Mouse (Mus musculus): ENCODE results near the gene Ubqln4. TPM values are rescaled to one million over a fixed set of nuclear protein-coding genes. Genes with fewer than 3 reads are reported as not detected.
A peak's percentile ranks its signal among the peaks of the same experiment; 100 is the strongest.

Gene Ubqln4
- polyA plus RNA-seq, 1 experiment from 2014 or later, result 37.4 TPM

DNA sequence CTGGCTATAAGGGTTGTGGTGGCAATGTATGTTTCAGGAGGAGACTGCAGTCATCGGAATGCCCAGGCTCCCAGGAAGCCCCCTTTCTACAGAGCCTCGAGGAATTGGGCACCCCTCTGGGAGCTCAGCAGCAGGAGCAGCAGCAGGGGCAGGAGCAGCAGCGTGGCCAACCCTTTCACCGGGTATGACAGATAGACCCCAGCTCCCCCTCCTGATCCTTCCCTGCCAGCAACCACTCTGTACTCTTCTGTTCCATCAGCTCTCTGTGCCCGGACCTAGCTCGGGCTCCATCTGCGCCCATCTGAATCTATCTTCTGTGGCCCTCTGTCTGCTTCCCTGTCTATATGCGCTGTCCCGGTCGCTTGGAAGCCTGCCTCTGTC lies 54.2 kb downstream of the Ubqln4 start:
- ATAC-seq (ENCODE audit: insufficient number of reproducible peaks, insufficient read depth, low FRiP score, low read depth), result no peak
- H3K27ac ChIP-seq (replicated peaks in 1 of 2; ENCODE audit: control insufficient read depth in 1 of 2, insufficient read depth in 1 of 2, low read depth in 2 of 2, low read length in 2 of 2), result no peak overlapping the region
- 22% methylated on average over 10 of the region's 10 CpGs for WGBS

DNA sequence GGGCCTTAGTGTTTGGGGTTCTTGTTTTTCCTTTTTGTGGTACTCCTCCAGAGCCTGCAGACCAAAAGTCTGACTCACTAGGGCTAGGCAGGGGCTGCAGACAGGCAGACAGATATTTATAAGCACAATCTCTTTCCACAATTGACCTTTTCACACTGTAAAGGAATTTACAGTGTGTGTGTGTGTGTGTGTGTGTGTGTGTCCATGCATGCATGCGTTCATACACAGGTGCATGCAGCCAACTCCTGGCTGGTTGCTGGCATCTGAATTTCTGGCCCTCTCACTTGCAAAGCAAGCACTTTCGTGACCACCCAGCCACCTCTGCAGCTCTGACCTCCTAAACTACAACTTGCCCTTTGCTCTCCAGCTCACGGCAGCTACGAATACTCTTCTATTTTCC lies 55.5 kb downstream of the Ubqln4 start:
- no peak for ATAC-seq (ENCODE audit: insufficient number of reproducible peaks, insufficient read depth, low FRiP score, low read depth)
- Histone ChIP-seq H3K4me3 (ENCODE audit: control insufficient read depth in 1 of 2, insufficient read depth in 1 of 2, low read depth in 1 of 2, low read length in 2 of 2) (no peak overlapping the region), H3K4me2 (ENCODE audit: low read length) (no peak overlapping the region), H3K36me3 (ENCODE audit: control insufficient read depth, insufficient read depth, low read length) (no peaks in the 10 kb centered on the region), H3K27me3 (ENCODE audit: control insufficient read depth, insufficient read depth, low read length) (0 out of 2 replicates have a peak, but pooled peaks cover 5% of the 10 kb centered on the region), H3K4me1 (ENCODE audit: control insufficient read depth in 2 of 2, insufficient read depth in 2 of 2, low read length in 2 of 2) (peaks cover 9 to 24% of the 10 kb centered on the region in 2 experiments), H3K27ac (replicated peaks in 1 of 2; ENCODE audit: control insufficient read depth in 1 of 2, insufficient read depth in 1 of 2, low read depth in 2 of 2, low read length in 2 of 2) (no peak overlapping the region), H3K9ac (ENCODE audit: low read length) (no peak overlapping the region), H3K9me3 (ENCODE audit: control insufficient read depth, low read length) (no peaks in the 10 kb centered on the region)
- 55% methylated on average over 4 of the region's 4 CpGs for WGBS

More for the DNA sequence above, 54.2 kb downstream of the Ubqln4 start:
- H3K36me3 ChIP-seq (ENCODE audit: control insufficient read depth, insufficient read depth, low read length), result no peaks in the 10 kb centered on the region
- peak overlapping the region; percentile 81 for H3K4me2 ChIP-seq (ENCODE audit: low read length)
- peak overlapping the region; percentile 68 for H3K9ac ChIP-seq (ENCODE audit: low read length)
- 0 out of 2 replicates have a peak, but pooled peaks cover 5% of the 10 kb centered on the region for H3K27me3 ChIP-seq (ENCODE audit: control insufficient read depth, insufficient read depth, low read length)
- H3K9me3 ChIP-seq (ENCODE audit: control insufficient read depth, low read length), result no peaks in the 10 kb centered on the region
- H3K4me1 ChIP-seq (ENCODE audit: control insufficient read depth in 2 of 2, insufficient read depth in 2 of 2, low read length in 2 of 2), result peaks cover 9 to 31% of the 10 kb centered on the region in 2 experiments
- H3K4me3 ChIP-seq (ENCODE audit: control insufficient read depth in 1 of 2, insufficient read depth in 1 of 2, low read depth in 1 of 2, low read length in 2 of 2), result peak overlapping the region; percentile 24 to 33

DNA sequence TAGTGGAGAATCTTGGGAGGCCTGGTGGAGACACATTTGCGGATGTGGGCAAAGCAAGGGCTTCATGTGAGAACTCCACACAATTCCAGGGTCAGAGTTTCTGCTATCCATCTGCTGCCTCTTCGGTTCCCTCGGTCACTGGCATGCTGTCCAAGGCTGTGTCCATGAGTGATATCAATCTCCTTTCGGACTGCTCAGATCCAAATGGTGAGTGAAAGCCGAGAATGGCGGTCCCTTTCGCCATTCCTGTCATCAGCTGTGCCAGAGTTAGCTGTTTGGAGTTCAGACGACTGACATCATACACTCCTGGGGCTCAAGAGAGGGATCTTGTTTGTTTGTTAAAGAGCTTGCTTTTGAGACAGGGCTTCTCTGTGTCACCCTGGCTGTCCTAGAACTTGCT lies 60.9 kb downstream of the Ubqln4 start:
- no peaks in the 10 kb centered on the region for H3K9me3 ChIP-seq (ENCODE audit: control insufficient read depth, low read length)
- H3K4me3 ChIP-seq (ENCODE audit: control insufficient read depth in 1 of 2, insufficient read depth in 1 of 2, low read depth in 1 of 2, low read length in 2 of 2), result no peak overlapping the region
- H3K9ac ChIP-seq (ENCODE audit: low read length), result no peak overlapping the region
- ATAC-seq (ENCODE audit: insufficient number of reproducible peaks, insufficient read depth, low FRiP score, low read depth), result no peak
- whole genome bisulfite sequencing, result 50% methylated on average over 8 of the region's 8 CpGs
- no peak overlapping the region for H3K27ac ChIP-seq (replicated peaks in 1 of 2; ENCODE audit: control insufficient read depth in 1 of 2, insufficient read depth in 1 of 2, low read depth in 2 of 2, low read length in 2 of 2)
- no peaks in the 10 kb centered on the region for H3K27me3 ChIP-seq (ENCODE audit: control insufficient read depth, insufficient read depth, low read length)
- no peak overlapping the region for H3K4me2 ChIP-seq (ENCODE audit: low read length)
- H3K4me1 ChIP-seq (ENCODE audit: control insufficient read depth in 2 of 2, insufficient read depth in 2 of 2, low read length in 2 of 2), result peaks cover 32 to 45% of the 10 kb centered on the region in 2 experiments
- no peaks in the 10 kb centered on the region for H3K36me3 ChIP-seq (ENCODE audit: control insufficient read depth, insufficient read depth, low read length)

DNA sequence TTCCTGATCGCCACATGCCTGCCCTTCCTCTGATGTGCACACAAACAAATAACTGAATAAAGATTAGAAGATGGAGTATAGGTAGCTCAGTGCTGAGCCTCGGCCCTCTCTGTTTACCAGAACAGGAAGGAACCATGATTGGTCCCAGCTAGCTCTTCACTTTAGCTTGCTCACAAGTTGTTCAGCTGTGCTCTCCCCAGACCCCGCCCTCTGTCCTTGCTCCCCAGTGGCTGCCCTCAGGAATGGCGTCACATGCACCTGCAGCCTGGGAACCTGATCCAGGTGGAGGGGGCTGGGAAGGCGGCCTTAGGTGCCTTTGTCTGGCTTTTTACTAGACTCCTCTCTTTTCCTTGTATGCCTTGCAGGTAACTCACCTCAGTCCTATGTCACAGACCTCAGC lies 61.6 kb downstream of the Ubqln4 start:
- peak overlapping the region in 1 of 2 experiments; percentile 71; a peak in 2 of 4 replicates for H3K27ac ChIP-seq (replicated peaks in 1 of 2; ENCODE audit: control insufficient read depth in 1 of 2, insufficient read depth in 1 of 2, low read depth in 2 of 2, low read length in 2 of 2)
- H3K9ac ChIP-seq (ENCODE audit: low read length), result no peak overlapping the region
- no peak for ATAC-seq (ENCODE audit: insufficient number of reproducible peaks, insufficient read depth, low FRiP score, low read depth)
- 79% methylated on average over 5 of the region's 5 CpGs for WGBS
- H3K4me2 ChIP-seq (ENCODE audit: low read length), result no peak overlapping the region
- H3K9me3 ChIP-seq (ENCODE audit: control insufficient read depth, low read length), result no peaks in the 10 kb centered on the region
- H3K4me1 ChIP-seq (ENCODE audit: control insufficient read depth in 2 of 2, insufficient read depth in 2 of 2, low read length in 2 of 2), result peaks cover 39 to 51% of the 10 kb centered on the region in 2 experiments
- no peaks in the 10 kb centered on the region for H3K27me3 ChIP-seq (ENCODE audit: control insufficient read depth, insufficient read depth, low read length)
- no peaks in the 10 kb centered on the region for H3K36me3 ChIP-seq (ENCODE audit: control insufficient read depth, insufficient read depth, low read length)
- H3K4me3 ChIP-seq (ENCODE audit: control insufficient read depth in 1 of 2, insufficient read depth in 1 of 2, low read depth in 1 of 2, low read length in 2 of 2), result no peak overlapping the region

DNA sequence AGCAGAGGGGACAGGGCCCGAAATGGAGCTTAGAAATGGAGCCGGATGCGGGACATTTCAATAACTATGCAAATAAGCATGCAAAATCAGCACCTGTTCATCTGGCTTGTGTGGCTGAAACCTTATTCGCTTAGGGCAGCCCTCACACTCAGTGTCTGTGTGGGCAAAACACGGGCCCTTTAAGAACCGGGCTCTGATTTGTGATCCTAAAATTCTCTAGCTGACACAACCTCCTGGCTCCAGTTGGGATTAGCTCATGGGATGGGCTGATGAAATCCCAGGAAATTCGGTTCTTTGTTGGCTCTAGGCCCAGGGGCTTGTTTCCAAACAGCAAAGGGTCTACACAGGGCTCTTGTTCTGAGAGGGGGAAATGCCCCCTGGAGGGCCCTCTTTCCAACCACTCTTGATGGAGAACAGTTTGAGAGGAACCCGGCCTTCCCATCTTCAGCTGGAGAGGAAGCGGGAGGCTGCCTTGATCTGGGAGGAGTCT lies 62.4 kb downstream of the Ubqln4 start:
- 50% methylated on average over 9 of the region's 9 CpGs for WGBS
- Histone ChIP-seq H3K36me3 (ENCODE audit: control insufficient read depth, insufficient read depth, low read length) (no peaks in the 10 kb centered on the region), H3K4me3 (ENCODE audit: control insufficient read depth in 1 of 2, insufficient read depth in 1 of 2, low read depth in 1 of 2, low read length in 2 of 2) (peak overlapping the region in 1 of 2 experiments; percentile 8; a peak in 1 of 4 replicates), H3K4me2 (ENCODE audit: low read length) (peak overlapping the region; percentile 44), H3K27me3 (ENCODE audit: control insufficient read depth, insufficient read depth, low read length) (no peaks in the 10 kb centered on the region), H3K9ac (ENCODE audit: low read length) (peak overlapping the region; percentile 60), H3K27ac (replicated peaks in 1 of 2; ENCODE audit: control insufficient read depth in 1 of 2, insufficient read depth in 1 of 2, low read depth in 2 of 2, low read length in 2 of 2) (peak overlapping the region; percentile 64 to 71), H3K4me1 (ENCODE audit: control insufficient read depth in 2 of 2, insufficient read depth in 2 of 2, low read length in 2 of 2) (peaks cover 41 to 55% of the 10 kb centered on the region in 2 experiments), H3K9me3 (ENCODE audit: control insufficient read depth, low read length) (no peaks in the 10 kb centered on the region)
- ATAC-seq (ENCODE audit: insufficient number of reproducible peaks, insufficient read depth, low FRiP score, low read depth), result 0 out of 2 replicates have a peak, but pooled peaks have one; percentile 35

DNA sequence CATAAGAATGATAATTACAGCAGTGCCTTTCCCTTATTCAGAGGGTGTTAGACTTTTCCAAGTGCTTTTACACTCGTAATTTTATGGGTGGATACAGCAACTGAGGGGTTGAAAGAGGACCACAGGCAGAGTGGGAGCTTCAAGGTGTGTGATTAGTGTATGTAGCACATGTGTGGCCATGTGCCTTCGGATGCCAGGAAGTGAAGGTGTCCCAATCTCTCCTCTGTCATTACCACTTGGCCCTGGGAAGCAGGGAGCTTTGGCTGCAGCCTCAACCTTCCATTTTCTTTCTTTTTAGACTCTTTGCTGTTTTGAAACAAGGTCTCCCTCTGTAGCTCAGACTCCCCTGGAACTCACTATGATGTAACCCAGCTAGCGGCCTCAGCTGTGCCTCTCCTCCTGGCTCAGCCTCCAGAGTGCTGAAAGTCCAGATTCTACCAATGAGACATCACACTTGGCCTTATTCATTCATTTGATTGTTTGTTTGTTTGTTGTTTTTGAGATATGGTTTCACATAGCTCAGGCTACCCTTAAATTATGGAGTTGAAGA lies 63.5 kb downstream of the Ubqln4 start:
- peaks cover 41 to 55% of the 10 kb centered on the region in 2 experiments for H3K4me1 ChIP-seq (ENCODE audit: control insufficient read depth in 2 of 2, insufficient read depth in 2 of 2, low read length in 2 of 2)
- H3K36me3 ChIP-seq (ENCODE audit: control insufficient read depth, insufficient read depth, low read length), result no peaks in the 10 kb centered on the region
- H3K4me3 ChIP-seq (ENCODE audit: control insufficient read depth in 1 of 2, insufficient read depth in 1 of 2, low read depth in 1 of 2, low read length in 2 of 2), result peak overlapping the region; percentile 8 to 19
- H3K4me2 ChIP-seq (ENCODE audit: low read length), result peak overlapping the region; percentile 44
- no peaks in the 10 kb centered on the region for H3K9me3 ChIP-seq (ENCODE audit: control insufficient read depth, low read length)
- no peaks in the 10 kb centered on the region for H3K27me3 ChIP-seq (ENCODE audit: control insufficient read depth, insufficient read depth, low read length)
- ATAC-seq (ENCODE audit: insufficient number of reproducible peaks, insufficient read depth, low FRiP score, low read depth), result no peak
- H3K27ac ChIP-seq (replicated peaks in 1 of 2; ENCODE audit: control insufficient read depth in 1 of 2, insufficient read depth in 1 of 2, low read depth in 2 of 2, low read length in 2 of 2), result peak overlapping the region; percentile 29 to 71; a peak in 2 of 4 replicates
- WGBS, result 73% methylated on average over 3 of the region's 3 CpGs
- H3K9ac ChIP-seq (ENCODE audit: low read length), result peak overlapping the region; percentile 12; the same call in 1 of the 2 replicates

DNA sequence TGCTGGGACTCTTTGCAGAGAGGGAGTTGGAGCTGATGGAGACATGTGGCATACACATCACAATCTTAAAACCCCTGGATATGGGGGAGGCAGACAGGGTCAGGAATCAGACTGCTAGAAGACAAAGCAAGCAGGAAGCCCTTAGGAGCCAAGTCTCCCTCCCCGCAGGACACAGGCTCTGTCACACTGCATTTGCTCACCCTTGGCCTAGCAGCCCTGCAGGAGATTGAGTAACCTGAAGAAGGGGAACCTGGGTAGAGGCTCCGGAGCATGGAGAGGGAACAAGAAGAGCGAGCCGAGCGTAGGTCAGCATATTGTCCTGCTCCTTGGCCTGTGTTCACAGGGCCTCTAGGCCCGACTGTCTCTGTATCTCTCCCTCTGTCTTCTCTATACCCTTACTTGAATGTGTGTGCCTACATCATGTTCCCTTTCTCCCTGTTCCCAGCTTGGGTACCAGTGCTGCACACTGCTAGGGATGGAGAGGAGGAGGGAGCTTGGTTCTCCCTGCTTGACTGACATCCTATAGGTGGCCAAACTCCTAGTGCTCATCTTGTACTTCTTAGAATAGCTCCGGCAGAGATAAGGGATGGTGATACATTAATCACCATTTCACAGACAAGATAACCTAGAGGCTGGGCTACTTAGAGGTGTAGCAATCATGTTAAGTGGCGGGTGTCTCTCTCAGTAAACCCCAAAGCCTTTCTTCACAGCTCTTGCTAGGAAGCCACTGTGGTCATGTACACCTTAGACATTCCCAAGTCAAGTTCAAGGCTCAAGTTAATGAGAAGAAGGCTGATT lies 64.7 kb downstream of the Ubqln4 start:
- H3K4me2 ChIP-seq (ENCODE audit: low read length), result peak overlapping the region; percentile 29; the same call in 1 of the 2 replicates
- H3K9ac ChIP-seq (ENCODE audit: low read length), result peak overlapping the region; percentile 5; the same call in 1 of the 2 replicates
- no peak for ATAC-seq (ENCODE audit: insufficient number of reproducible peaks, insufficient read depth, low FRiP score, low read depth)
- H3K27me3 ChIP-seq (ENCODE audit: control insufficient read depth, insufficient read depth, low read length), result no peaks in the 10 kb centered on the region
- no peaks in the 10 kb centered on the region for H3K36me3 ChIP-seq (ENCODE audit: control insufficient read depth, insufficient read depth, low read length)
- H3K4me3 ChIP-seq (ENCODE audit: control insufficient read depth in 1 of 2, insufficient read depth in 1 of 2, low read depth in 1 of 2, low read length in 2 of 2), result no peak overlapping the region
- H3K9me3 ChIP-seq (ENCODE audit: control insufficient read depth, low read length), result no peaks in the 10 kb centered on the region
- H3K4me1 ChIP-seq (ENCODE audit: control insufficient read depth in 2 of 2, insufficient read depth in 2 of 2, low read length in 2 of 2), result peaks cover 41 to 55% of the 10 kb centered on the region in 2 experiments
- WGBS, result 65% methylated on average over 8 of the region's 8 CpGs
- peak overlapping the region in 1 of 2 experiments; percentile 56; a peak in 2 of 4 replicates for H3K27ac ChIP-seq (replicated peaks in 1 of 2; ENCODE audit: control insufficient read depth in 1 of 2, insufficient read depth in 1 of 2, low read depth in 2 of 2, low read length in 2 of 2)
